Mouse (Mus musculus): ENCODE results near the gene Nedd8. TPM values are rescaled to one million over a fixed set of nuclear protein-coding genes. Genes with fewer than 3 reads are reported as not detected.

The Nedd8 gene
- polyA plus RNA-seq, 1 experiment from 2014 or later = 231 TPM

GRCm38 (mm10) chr14:55706051-55706600 is 34.2 kb upstream of the Nedd8 start:
- H3K4me3 ChIP-seq (ENCODE audit: low read depth, low read length) = no peak overlapping the region
- H3K27me3 ChIP-seq (ENCODE audit: insufficient read depth, low read length) = no peaks in the 10 kb centered on the region
- no peak overlapping the region for H3K4me2 ChIP-seq (ENCODE audit: low read depth, low read length)
- DNase-seq = no peak
- H3K9ac ChIP-seq (replicated peaks) = no peak overlapping the region
- TF ChIP-seq CTCF (IDR thresholded peaks at IDR 0.05; ENCODE audit: low read depth) = no peak
- TF ChIP-seq EP300 (IDR thresholded peaks at IDR 0.05; ENCODE audit: low read depth) = no peak
- no peak for ATAC-seq
- H3K27ac ChIP-seq (ENCODE audit: low read depth) = no peak overlapping the region
- H3K36me3 ChIP-seq (replicated peaks; ENCODE audit: insufficient read depth, low read length) = peaks cover 6% of the 10 kb centered on the region; the same call in 1 of the 2 replicates
- WGBS (ENCODE audit: insufficient replicate concordance) = 60% methylated on average over 8 of the region's 8 CpGs
- peaks cover 7% of the 10 kb centered on the region for H3K4me1 ChIP-seq (ENCODE audit: insufficient read depth)
- H3K9me3 ChIP-seq (ENCODE audit: low read length) = no peaks in the 10 kb centered on the region

GRCm38 (mm10) chr14:55702761-55703160 is 30.8 kb upstream of the Nedd8 start:
- no peak for ATAC-seq
- WGBS (ENCODE audit: insufficient replicate concordance) = 75% methylated on average over 6 of the region's 6 CpGs
- Histone ChIP-seq H3K4me3 (ENCODE audit: low read depth, low read length) (no peak overlapping the region), H3K9ac (replicated peaks) (no peak overlapping the region), H3K36me3 (replicated peaks; ENCODE audit: insufficient read depth, low read length) (peaks cover 6% of the 10 kb centered on the region; the same call in 1 of the 2 replicates), H3K27ac (ENCODE audit: low read depth) (no peak overlapping the region), H3K4me2 (ENCODE audit: low read depth, low read length) (no peak overlapping the region), H3K27me3 (ENCODE audit: insufficient read depth, low read length) (no peaks in the 10 kb centered on the region), H3K9me3 (ENCODE audit: low read length) (no peaks in the 10 kb centered on the region), H3K4me1 (ENCODE audit: insufficient read depth) (peaks cover 5% of the 10 kb centered on the region)
- TF ChIP-seq EP300 (IDR thresholded peaks at IDR 0.05; ENCODE audit: low read depth) (no peak), CTCF (IDR thresholded peaks at IDR 0.05; ENCODE audit: low read depth) (no peak)
- DNase-seq = no peak

- ATAC-seq = no peak
- 77% methylated on average over 9 of the region's 9 CpGs for WGBS (ENCODE audit: insufficient replicate concordance)
- Histone ChIP-seq H3K9me3 (ENCODE audit: low read length) (no peaks in the 10 kb centered on the region), H3K4me1 (ENCODE audit: insufficient read depth) (peaks cover 5% of the 10 kb centered on the region), H3K27me3 (ENCODE audit: insufficient read depth, low read length) (no peaks in the 10 kb centered on the region), H3K9ac (replicated peaks) (no peak overlapping the region), H3K4me2 (ENCODE audit: low read depth, low read length) (no peak overlapping the region), H3K27ac (ENCODE audit: low read depth) (no peak overlapping the region), H3K4me3 (ENCODE audit: low read depth, low read length) (no peak overlapping the region), H3K36me3 (replicated peaks; ENCODE audit: insufficient read depth, low read length) (peaks cover 6% of the 10 kb centered on the region; the same call in 1 of the 2 replicates)
- TF ChIP-seq EP300 (IDR thresholded peaks at IDR 0.05; ENCODE audit: low read depth) = no peak
- no peak for TF ChIP-seq CTCF (IDR thresholded peaks at IDR 0.05; ENCODE audit: low read depth)
- DNase-seq = no peak
Measured at GRCm38 (mm10) chr14:55701131-55701530, 29.2 kb upstream of the Nedd8 start.

- H3K27ac ChIP-seq (ENCODE audit: low read depth) = no peak overlapping the region; the same call in 1 of the 2 replicates
- no peak for ATAC-seq
- H3K27me3 ChIP-seq (ENCODE audit: insufficient read depth, low read length) = no peaks in the 10 kb centered on the region
- H3K9me3 ChIP-seq (ENCODE audit: low read length) = no peaks in the 10 kb centered on the region
- peaks cover 2% of the 10 kb centered on the region; the same call in 1 of the 2 replicates for H3K4me1 ChIP-seq (ENCODE audit: insufficient read depth)
- no peak for DNase-seq
- 50% methylated on average over 4 of the region's 4 CpGs for WGBS (ENCODE audit: insufficient replicate concordance)
- H3K4me2 ChIP-seq (ENCODE audit: low read depth, low read length) = no peak overlapping the region
- no peaks in the 10 kb centered on the region for H3K36me3 ChIP-seq (replicated peaks; ENCODE audit: insufficient read depth, low read length)
- TF ChIP-seq CTCF (IDR thresholded peaks at IDR 0.05; ENCODE audit: low read depth) = no peak
- TF ChIP-seq EP300 (IDR thresholded peaks at IDR 0.05; ENCODE audit: low read depth) = no peak
- no peak overlapping the region for H3K9ac ChIP-seq (replicated peaks)
- H3K4me3 ChIP-seq (ENCODE audit: low read depth, low read length) = no peak overlapping the region
Measured at GRCm38 (mm10) chr14:55697226-55697625, 25.3 kb upstream of the Nedd8 start.

- ATAC-seq (no peak), DNase-seq (no peak)
- no peaks in the 10 kb centered on the region for H3K4me1 ChIP-seq (ENCODE audit: insufficient read depth)
- H3K9me3 ChIP-seq (ENCODE audit: low read length) = no peaks in the 10 kb centered on the region
- no peak for TF ChIP-seq EP300 (IDR thresholded peaks at IDR 0.05; ENCODE audit: low read depth)
- no peak for TF ChIP-seq CTCF (IDR thresholded peaks at IDR 0.05; ENCODE audit: low read depth)
- no peaks in the 10 kb centered on the region for H3K27me3 ChIP-seq (ENCODE audit: insufficient read depth, low read length)
- H3K4me2 ChIP-seq (ENCODE audit: low read depth, low read length) = no peak overlapping the region
- WGBS (ENCODE audit: insufficient replicate concordance) = 74% methylated on average over 10 of the region's 10 CpGs
- no peaks in the 10 kb centered on the region for H3K36me3 ChIP-seq (replicated peaks; ENCODE audit: insufficient read depth, low read length)
- H3K9ac ChIP-seq (replicated peaks) = no peak overlapping the region
- no peak overlapping the region for H3K4me3 ChIP-seq (ENCODE audit: low read depth, low read length)
- no peak overlapping the region for H3K27ac ChIP-seq (ENCODE audit: low read depth)
Measured at GRCm38 (mm10) chr14:55689433-55689832, 17.5 kb upstream of the Nedd8 start.

- Histone ChIP-seq H3K9me3 (ENCODE audit: low read length) (no peaks in the 10 kb centered on the region), H3K36me3 (replicated peaks; ENCODE audit: insufficient read depth, low read length) (peaks cover 33% of the 10 kb centered on the region), H3K27ac (ENCODE audit: low read depth) (peak overlapping the region; percentile 82), H3K9ac (replicated peaks) (peak overlapping the region; percentile 64), H3K4me1 (ENCODE audit: insufficient read depth) (peaks cover 10% of the 10 kb centered on the region; the same call in 1 of the 2 replicates), H3K4me2 (ENCODE audit: low read depth, low read length) (peak overlapping the region; percentile 76), H3K4me3 (ENCODE audit: low read depth, low read length) (peak overlapping the region; percentile 73), H3K27me3 (ENCODE audit: insufficient read depth, low read length) (no peaks in the 10 kb centered on the region)
- DNase-seq (no peak), ATAC-seq (peak; percentile 3)
- WGBS (ENCODE audit: insufficient replicate concordance) = 11% methylated on average over 3 of the region's 3 CpGs
- TF ChIP-seq EP300 (IDR thresholded peaks at IDR 0.05; ENCODE audit: low read depth) (no peak), CTCF (IDR thresholded peaks at IDR 0.05; ENCODE audit: low read depth) (no peak)
Measured at GRCm38 (mm10) chr14:55682118-55682493, 10.2 kb upstream of the Nedd8 start.

Measured in liver, postnatal 0 days (tissue).